Mouse (Mus musculus): Measurements from ENCODE around the gene Pla2g12b.
"Not testable (repeated sequence)": the region's sequence is repeated elsewhere in the genome, so short reads cannot be mapped to it uniquely, and the experiment has no call there.

Pla2g12b gene

GRCm38 (mm10) chr10:59402899-59403792 is at the start of gene Pla2g12b:
Gene Pla2g12b, plus strand, starts transcription at chr10:59403660.
- no peak for DNase-seq (ENCODE audit: low read depth, low spot score)

GRCm38 (mm10) chr10:59354120-59354519 is 49.3 kb upstream of the Pla2g12b start:
- no peak for DNase-seq (ENCODE audit: low read depth, low spot score)

GRCm38 (mm10) chr10:59355020-59355419 is 48.4 kb upstream of the Pla2g12b start:
- no peak for DNase-seq (ENCODE audit: low read depth, low spot score)

DNA sequence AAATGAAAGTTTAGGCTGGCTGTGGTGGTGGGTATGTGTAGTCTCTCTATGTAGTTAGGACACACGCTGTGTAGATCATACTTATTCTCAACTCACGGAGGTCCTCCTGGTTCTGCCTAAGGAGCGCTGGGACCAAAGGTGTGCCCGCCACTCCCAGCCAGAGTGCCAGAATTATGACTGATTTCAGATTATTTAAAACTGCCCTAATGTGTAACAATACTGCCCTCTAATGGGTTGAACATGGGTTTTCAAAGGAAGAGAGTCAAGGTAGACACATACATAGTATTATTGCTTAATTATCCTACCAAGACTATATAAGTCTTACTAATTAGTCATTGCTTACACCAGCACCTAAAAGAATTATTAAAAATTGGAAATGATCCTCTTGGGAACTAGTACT is 44.7 kb upstream of the Pla2g12b start:
- no peak for DNase-seq (ENCODE audit: low read depth, low spot score)

DNA sequence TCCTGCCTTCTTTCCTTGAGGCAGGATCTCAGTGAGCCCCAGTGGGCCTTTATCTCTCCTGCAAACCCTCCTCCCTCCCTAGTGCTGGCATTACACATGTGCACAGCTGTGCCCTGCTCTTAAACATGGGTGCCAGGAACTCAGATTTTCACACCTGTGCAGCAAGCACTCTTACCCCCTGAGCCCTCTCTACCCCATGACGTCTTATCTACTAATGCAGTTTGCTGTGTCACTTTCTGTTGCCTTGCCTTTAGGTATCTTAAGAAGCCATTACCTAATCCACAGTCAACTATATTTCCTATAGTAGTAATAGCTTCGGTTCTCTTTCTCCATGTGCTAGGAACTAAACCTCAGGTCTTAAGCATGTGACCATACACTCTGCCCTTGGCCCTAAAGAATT is 40.3 kb upstream of the Pla2g12b start:
- no peak for DNase-seq (ENCODE audit: low read depth, low spot score)

GRCm38 (mm10) chr10:59364551-59364950 is 38.9 kb upstream of the Pla2g12b start:
- DNase-seq (ENCODE audit: low read depth, low spot score): no peak

DNA sequence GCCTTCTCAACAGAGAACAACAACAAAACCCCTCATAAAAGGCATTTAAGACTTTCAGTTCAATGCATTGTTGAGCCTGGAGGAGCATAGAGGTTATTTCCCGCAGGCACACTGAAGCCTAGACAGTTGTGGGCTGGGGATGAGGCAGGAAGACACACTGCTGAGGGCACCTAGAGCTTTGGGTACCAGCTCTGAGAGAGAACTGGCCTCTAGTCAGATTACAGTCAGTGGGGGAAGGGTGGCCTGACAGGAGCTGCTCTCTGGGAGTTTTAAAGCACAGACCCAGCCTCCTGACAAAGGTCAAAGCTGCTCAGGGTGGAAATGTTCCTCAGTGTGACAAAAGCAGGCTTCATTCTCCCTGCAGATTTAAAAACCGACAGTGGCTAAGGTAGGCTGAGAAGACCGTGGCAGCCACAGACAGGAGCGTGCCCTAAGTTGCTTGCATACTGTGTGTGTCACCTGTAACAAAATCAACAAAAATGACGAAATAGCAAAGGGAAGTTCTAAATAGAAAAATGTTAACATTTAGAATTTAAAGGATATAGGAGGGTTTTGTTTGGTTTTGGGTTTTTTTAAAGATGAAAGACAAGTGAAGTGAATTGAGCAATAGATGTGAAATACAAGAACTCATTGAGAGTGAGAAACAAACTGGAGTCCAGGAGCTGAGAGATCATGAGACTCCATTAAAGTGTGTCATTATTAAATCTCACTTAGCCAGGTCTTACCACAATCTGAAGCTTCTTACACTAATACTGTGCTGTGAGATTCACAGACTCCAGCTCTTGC is 37.5 kb upstream of the Pla2g12b start:
- DNase-seq (ENCODE audit: low read depth, low spot score): no peak

DNA sequence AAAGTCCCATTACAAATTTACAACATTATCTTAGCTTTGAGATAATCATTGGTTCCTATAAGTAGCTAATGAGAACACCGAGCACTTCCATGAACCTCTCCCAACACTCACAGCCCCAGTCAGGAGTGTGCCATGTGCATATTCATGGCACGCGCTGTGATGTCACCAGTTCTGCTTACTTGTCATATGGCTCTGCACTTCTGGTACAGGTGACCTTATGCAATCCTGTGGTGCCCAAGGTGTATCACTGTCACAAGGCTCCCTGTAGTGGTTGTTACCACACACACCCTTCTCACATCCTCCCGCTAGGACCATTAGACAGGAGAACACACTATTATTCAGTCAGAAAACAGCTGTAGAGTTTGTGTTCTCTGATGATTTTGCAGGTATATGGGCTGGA is 36.7 kb upstream of the Pla2g12b start:
- DNase-seq (ENCODE audit: low read depth, low spot score): no peak

DNA sequence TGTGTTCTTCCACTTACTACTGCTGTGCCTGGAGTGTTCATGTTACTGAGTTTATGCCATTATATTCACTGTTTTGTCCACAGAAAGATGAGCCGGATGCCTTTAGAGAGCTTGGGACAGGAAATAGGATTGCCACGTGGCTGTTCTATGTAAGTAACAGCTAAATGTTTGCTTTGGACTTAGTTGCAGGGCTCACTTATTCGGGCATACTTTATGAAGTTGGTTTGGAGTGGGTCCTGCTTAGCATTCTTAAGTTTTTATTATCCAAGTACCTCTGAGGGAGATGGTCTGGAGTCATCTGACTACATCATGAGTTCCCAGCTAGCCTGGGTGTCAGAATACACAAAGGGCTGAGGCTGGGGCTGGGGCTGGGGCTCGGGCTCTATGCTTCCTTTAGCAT is 36.3 kb upstream of the Pla2g12b start:
- DNase-seq (ENCODE audit: low read depth, low spot score): no peak

GRCm38 (mm10) chr10:59368729-59369128 is 34.7 kb upstream of the Pla2g12b start:
- no peak for DNase-seq (ENCODE audit: low read depth, low spot score)

DNA sequence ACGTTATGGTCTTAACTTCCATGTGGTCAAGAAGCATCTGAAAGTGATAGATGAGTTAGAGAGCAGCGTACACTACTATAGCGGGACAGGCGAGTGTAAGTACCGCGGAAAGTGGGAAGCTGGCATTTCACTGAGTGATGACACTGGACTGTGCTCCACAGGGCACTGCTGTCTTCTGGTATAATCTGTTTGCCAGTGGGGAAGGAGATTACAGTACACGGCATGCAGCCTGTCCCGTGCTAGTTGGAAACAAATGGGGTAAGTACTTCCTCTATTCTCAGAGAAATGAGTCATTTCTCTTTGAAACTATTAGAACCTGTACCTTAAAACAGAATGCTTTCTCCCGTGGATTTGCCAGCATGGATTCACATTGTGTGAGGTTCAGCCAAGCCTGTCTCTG is 34.0 kb upstream of the Pla2g12b start:
- DNase-seq (ENCODE audit: low read depth, low spot score): no peak

DNA sequence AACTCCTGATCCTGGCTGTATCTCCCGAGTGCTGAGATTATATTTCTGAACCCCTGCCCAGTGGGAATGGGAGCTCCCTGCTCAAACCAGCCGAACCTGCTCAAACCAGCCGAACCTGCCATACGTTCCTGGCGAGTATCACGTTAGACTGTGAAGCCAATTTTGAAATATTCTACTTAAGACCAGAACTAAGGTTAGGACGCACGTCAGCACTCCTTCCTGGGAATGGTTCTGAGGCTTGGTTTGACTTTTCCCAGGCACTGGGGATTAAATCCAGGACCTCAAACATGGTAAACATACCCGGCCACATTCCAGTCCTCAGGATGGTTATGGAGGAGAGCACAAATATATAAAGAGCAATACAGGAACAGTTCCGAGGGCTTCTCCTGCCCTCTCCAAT is 25.6 kb upstream of the Pla2g12b start:
- DNase-seq (ENCODE audit: low read depth, low spot score): no peak

- DNase-seq (ENCODE audit: low read depth, low spot score): no peak
Observed at GRCm38 (mm10) chr10:59378728-59379127, 24.7 kb upstream of the Pla2g12b start.

GRCm38 (mm10) chr10:59379927-59380326 is 23.5 kb upstream of the Pla2g12b start:
- no peak for DNase-seq (ENCODE audit: low read depth, low spot score)

DNA sequence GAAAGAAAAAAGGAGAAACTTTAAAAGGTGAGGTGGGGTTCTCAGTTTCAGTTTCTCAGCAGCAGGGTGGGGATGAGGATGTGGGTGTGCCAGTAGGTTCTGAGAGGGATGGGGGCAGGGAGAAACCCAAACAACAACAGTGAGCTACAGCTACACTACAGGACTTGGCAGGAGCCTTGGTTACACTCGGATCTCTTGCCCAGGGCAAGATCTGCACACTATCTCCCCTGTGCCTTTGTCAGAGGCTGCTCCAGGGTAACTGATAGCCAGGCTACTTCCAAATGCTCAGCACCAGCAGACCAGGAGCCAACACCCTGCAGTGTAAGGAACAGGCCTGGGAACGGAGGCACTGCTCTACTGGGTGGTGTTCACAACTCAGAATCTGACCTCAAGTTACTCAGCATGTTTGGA is 23.0 kb upstream of the Pla2g12b start:
- no peak for DNase-seq (ENCODE audit: low read depth, low spot score)

DNA sequence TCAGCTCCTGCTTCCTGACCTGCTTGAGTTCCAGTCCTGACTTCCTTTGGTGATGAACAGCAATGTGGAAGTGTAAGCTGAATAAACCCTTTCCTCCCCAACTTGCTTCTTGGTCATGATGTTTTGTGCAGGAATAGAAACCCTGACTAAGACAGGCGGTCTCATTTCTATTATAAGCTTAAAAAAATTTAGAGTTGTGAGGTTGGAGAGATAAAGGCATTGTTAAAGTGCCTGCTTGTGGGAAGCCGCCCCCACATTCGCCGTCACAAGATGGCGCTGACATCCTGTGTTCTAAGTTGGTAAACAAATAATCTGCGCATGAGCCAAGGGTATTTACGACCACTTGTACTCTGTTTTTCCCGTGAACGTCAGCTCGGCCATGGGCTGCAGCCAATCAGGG is 21.9 kb upstream of the Pla2g12b start:
- not testable (repeated sequence) for DNase-seq (ENCODE audit: low read depth, low spot score)

DNA sequence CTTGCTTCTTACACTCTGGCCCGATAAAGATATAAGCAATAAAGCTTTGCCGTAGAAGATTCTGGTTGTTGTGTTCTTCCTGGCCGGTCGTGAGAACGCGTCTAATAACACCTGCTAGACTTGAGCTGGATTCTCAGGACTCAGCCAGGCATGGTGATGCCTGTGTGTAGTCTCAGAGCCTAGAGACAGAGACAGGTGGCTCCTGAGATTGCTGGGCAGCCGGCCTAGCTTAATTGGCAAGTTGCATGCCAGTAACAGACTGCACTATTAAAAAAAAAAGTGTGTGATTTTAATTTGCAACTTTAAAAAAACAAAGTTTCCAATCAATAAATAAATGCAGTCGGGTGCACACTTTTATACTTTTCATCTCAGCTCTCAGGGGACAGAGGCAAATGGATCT is 16.5 kb upstream of the Pla2g12b start:
- DNase-seq (ENCODE audit: low read depth, low spot score): no peak

- DNase-seq (ENCODE audit: low read depth, low spot score): no peak
Observed at GRCm38 (mm10) chr10:59389652-59390051, 13.8 kb upstream of the Pla2g12b start.

GRCm38 (mm10) chr10:59391907-59392306 is 11.6 kb upstream of the Pla2g12b start:
- no peak for DNase-seq (ENCODE audit: low read depth, low spot score)

- DNase-seq (ENCODE audit: low read depth, low spot score): not testable (repeated sequence)
Observed at GRCm38 (mm10) chr10:59395461-59395860, 8.0 kb upstream of the Pla2g12b start, which contains the start of gene Gm10273. Gene Gm10273, plus strand, starts transcription at chr10:59395632.

DNA sequence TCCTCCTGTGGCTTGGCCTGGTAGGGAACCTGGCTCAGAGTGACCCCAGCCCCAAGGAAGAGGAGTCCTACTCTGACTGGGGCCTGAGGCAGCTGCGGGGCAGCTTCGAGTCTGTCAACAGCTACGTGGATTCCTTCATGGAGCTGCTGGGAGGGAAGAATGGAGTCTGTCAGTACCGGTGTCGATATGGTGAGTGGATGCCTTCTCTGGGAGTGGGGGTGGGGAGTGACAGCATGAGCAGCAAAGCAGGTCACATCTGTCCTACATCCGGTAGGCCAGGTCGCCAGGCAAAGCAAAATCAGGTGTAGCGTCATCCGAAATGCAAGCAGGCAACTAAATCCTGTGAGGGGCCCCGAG is 311 bp downstream of the Pla2g12b start:
- no peak for DNase-seq (ENCODE audit: low read depth, low spot score)

DNA sequence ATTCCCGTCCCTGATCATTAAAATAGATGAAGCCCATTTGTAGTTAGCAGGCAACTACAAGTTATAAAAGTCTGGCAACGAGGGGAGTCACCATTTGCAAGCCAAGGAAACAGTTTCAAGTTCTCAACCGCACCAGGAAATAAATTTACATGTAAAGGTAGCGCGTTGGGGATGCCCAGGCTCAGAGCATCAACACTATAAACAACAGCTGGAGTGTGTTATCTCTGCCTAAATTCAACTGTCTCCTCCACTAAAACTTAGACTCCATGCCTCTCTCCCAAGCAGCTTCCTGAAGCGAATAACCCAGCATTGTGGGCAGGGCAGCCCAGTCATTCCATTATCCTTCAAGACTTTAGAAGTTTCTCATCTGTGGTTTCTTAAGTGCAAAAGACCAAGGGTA is 5.0 kb downstream of the Pla2g12b start:
- DNase-seq (ENCODE audit: low read depth, low spot score): no peak

GRCm38 (mm10) chr10:59410264-59410663 is 6.8 kb downstream of the Pla2g12b start:
- DNase-seq (ENCODE audit: low read depth, low spot score): no peak
